ENCODE assay signal across 8 mouse cellular contexts in the genomic region with DNA sequence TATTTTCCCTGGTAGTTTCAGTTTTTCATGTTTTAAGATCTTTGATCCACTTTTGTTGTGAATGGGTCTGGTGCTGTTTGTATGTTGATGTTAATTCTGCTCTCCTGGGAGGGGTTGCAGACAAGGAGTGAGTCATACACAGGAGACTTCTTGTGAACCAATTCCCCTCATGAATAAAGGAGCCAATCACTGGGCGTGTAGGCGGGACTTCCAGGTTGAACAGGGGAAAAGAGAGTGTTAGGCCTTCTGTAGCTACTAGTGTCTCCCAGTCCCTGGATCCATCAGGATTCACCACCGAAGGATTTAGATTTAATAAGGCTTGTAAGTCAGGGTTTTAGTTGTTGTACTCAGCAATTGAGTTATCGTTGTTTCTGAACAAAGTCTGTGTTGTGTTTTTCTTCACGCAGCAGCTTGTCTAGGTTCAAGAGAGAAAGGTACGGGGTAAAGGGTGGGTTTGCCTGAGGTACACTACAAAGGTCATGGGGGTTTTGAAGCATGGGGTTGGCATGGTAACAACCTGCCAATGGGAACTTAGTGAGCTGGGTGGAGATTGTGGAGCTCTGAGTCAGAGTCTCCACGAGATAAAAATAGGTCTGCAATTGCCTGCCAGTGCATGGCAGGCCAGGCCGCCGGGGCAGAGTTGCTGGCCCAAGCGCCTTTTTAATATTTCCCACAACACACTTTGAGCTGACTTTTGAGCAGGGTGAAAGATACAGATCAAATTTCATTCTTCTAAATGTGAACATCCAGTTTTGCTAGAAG.
DNase-seq lines count a peak whose midpoint lies in the region; ATAC-seq lines count a peak whose summit lies in the region.

No protein-coding gene starts in this region.

- H3K27ac ChIP-seq in heart, embryonic 16.5 days (ENCODE audit: low read length), result peak overlapping the region; percentile 79
- H3K27ac ChIP-seq in liver, embryonic 13.5 days, result no peak overlapping the region

- peak; percentile 81 for ATAC-seq in heart, embryonic 16.5 days (replicated peaks; ENCODE audit: extremely low read depth, insufficient read depth, low FRiP score)
- peak; percentile 73 for ATAC-seq in liver, embryonic 13.5 days (ENCODE audit: low read depth)

- H3K4me1 ChIP-seq in heart, embryonic 16.5 days (ENCODE audit: control insufficient read depth, insufficient read depth, low read length), result peaks cover 7% of the 10 kb centered on the region
- 0 out of 2 replicates have a peak, but pooled peaks cover 2% of the 10 kb centered on the region for H3K4me1 ChIP-seq in liver, embryonic 13.5 days (replicated peaks)

- H3K9ac ChIP-seq in heart, embryonic 16.5 days (ENCODE audit: low read length), result no peak overlapping the region
- no peak overlapping the region for H3K9ac ChIP-seq in liver, embryonic 13.5 days

- H3K36me3 ChIP-seq in heart, embryonic 16.5 days (ENCODE audit: control insufficient read depth, insufficient read depth), result peaks cover 14% of the 10 kb centered on the region
- H3K36me3 ChIP-seq in liver, embryonic 13.5 days, result peaks cover 26% of the 10 kb centered on the region

- H3K9me3 ChIP-seq in heart, embryonic 16.5 days (replicated peaks; ENCODE audit: control insufficient read depth, low read length), result no peaks in the 10 kb centered on the region
- no peaks in the 10 kb centered on the region for H3K9me3 ChIP-seq in liver, embryonic 13.5 days (replicated peaks)

- H3K4me3 ChIP-seq in heart, embryonic 16.5 days (ENCODE audit: low read length), result no peak overlapping the region
- H3K4me3 ChIP-seq in liver, embryonic 13.5 days (replicated peaks), result no peak overlapping the region

- DNase-seq in adrenal gland, adult (ENCODE audit: inconsistent age in 2 of 2, low spot score in 1 of 2), result peak; percentile 63 to 79
- no peak for DNase-seq in adrenal gland, postnatal 4 days (ENCODE audit: low spot score in 2 of 2)
- DNase-seq in adrenal gland, adult 8-10 months, result peak; percentile 20
- DNase-seq in liver, embryonic 13.5 days, result no peak
- DNase-seq in c-Kit-positive CD71-positive TER-119-positive erythroid progenitor cells, embryonic 14.5 days (ENCODE audit: low spot score), result no peak
- no peak for DNase-seq in layer of hippocampus, adult 9-10 months (ENCODE audit: low spot score)
- no peak for DNase-seq in retina, postnatal 1 day

- no peaks in the 10 kb centered on the region for H3K27me3 ChIP-seq in heart, embryonic 16.5 days (ENCODE audit: control insufficient read depth, insufficient read depth, low read length)
- no peaks in the 10 kb centered on the region for H3K27me3 ChIP-seq in liver, embryonic 13.5 days

- WGBS in heart, embryonic 16.5 days, result 55% methylated on average over 10 of the region's 10 CpGs
- WGBS in liver, embryonic 13.5 days (ENCODE audit: insufficient replicate concordance), result 74% methylated on average over 10 of the region's 10 CpGs

- no peak overlapping the region for H3K4me2 ChIP-seq in heart, embryonic 16.5 days (ENCODE audit: low read depth, low read length)
- no peak overlapping the region for H3K4me2 ChIP-seq in liver, embryonic 13.5 days

Comparison
In these comparisons a context has a peak if more than half of its experiments do, and no peak if none do; other contexts are left out.
1. DNase-seq: peak in adrenal gland, adult (2 of 2) and adrenal gland, adult 8-10 months (single experiment); none in adrenal gland, postnatal 4 days (0 of 2), liver, embryonic 13.5 days (single experiment), c-Kit-positive CD71-positive TER-119-positive erythroid progenitor cells, embryonic 14.5 days (single experiment), layer of hippocampus, adult 9-10 months (single experiment) and retina, postnatal 1 day (single experiment).